Mouse (Mus musculus) stomach, embryonic 14.5 days (tissue): ENCODE results near the gene Pafah2. TPM values are rescaled to one million over a fixed set of nuclear protein-coding genes. Genes with fewer than 3 reads are reported as not detected.
A peak's percentile ranks its signal among the peaks of the same experiment; 100 is the strongest.

ENCODE experiments used
- ATAC-seq: fragments of 200-750 bp; cut with Nextera tagmentation; 2 replicates; pipeline ENCODE4 v1.8.0; 2017; ENCODE audit warnings: low read depth, moderate TSS enrichment; ENCODE audit not compliant: insufficient number of reproducible peaks, insufficient read depth, low FRiP score
- H3K27ac ChIP-seq: fragments of 300-500 bp; sonication (generic); 2 replicates; pipeline ENCODE4 v1.5.1; 2014; ENCODE audit warnings: mild to moderate bottlenecking, low read length, moderate library complexity, mixed read lengths
- H3K27me3 ChIP-seq: fragments of 300-500 bp; sonication (generic); 2 replicates; pipeline ENCODE4 v1.6.1; 2014; ENCODE audit warnings: low read length, control low read depth, mixed read lengths; ENCODE audit not compliant: control insufficient read depth, insufficient read depth
- H3K36me3 ChIP-seq: fragments of 300-500 bp; sonication (generic); 2 replicates; pipeline ENCODE4 v1.6.1; 2014; ENCODE audit warnings: mild to moderate bottlenecking, control low read depth, low read length, moderate library complexity, mixed read lengths; ENCODE audit not compliant: control insufficient read depth, insufficient read depth
- H3K4me1 ChIP-seq: fragments of 300-500 bp; sonication (generic); 2 replicates; pipeline ENCODE4 v1.6.1; 2014; ENCODE audit warnings: low read length, control low read depth, mixed read lengths; ENCODE audit not compliant: control insufficient read depth, insufficient read depth
- H3K4me2 ChIP-seq: fragments of 300-500 bp; sonication (generic); replicated peaks from 2 replicates; pipeline ENCODE4 v1.6.1; 2014; ENCODE audit warnings: low read depth, low read length, control low read depth
- H3K4me3 ChIP-seq: fragments of 300-500 bp; sonication (generic); 2 replicates; pipeline ENCODE4 v1.5.1; 2014; ENCODE audit warnings: low read depth, low read length, control low read depth
- H3K9ac ChIP-seq: fragments of 300-500 bp; sonication (generic); replicated peaks from 2 replicates; pipeline ENCODE4 v1.6.1; 2014; ENCODE audit warnings: low read depth, mild to moderate bottlenecking, control low read depth, low read length, moderate library complexity, mixed read lengths
- H3K9me3 ChIP-seq: fragments of 300-500 bp; sonication (generic); 2 replicates; pipeline ENCODE4 v1.6.1; 2016; ENCODE audit warnings: low read depth, low read length, control low read depth; ENCODE audit not compliant: control insufficient read depth
- WGBS: fragments of 180-500 bp; shearing (Covaris S2); extraction: QIAGEN DNeasy Blood & Tissue Kit; methylation state at CpG from one replicate; pipeline ENCODE4 v1.1.7; 2014; 5-methylcytosine and 5-hydroxymethylcytosine counted together
- polyA plus RNA-seq: library from polyadenylated mRNA; unstranded; fragments of >200 nt; fragmentation: Nextera tagmentation; extraction: Ambion mirVana; gene quantifications from 2 replicates; pipeline ENCODE4 v1.2.1, GENCODE M21; 2014

Pafah2 gene
- polyA plus RNA-seq, 1 experiment from 2014 or later, result 15.1 TPM

DNA sequence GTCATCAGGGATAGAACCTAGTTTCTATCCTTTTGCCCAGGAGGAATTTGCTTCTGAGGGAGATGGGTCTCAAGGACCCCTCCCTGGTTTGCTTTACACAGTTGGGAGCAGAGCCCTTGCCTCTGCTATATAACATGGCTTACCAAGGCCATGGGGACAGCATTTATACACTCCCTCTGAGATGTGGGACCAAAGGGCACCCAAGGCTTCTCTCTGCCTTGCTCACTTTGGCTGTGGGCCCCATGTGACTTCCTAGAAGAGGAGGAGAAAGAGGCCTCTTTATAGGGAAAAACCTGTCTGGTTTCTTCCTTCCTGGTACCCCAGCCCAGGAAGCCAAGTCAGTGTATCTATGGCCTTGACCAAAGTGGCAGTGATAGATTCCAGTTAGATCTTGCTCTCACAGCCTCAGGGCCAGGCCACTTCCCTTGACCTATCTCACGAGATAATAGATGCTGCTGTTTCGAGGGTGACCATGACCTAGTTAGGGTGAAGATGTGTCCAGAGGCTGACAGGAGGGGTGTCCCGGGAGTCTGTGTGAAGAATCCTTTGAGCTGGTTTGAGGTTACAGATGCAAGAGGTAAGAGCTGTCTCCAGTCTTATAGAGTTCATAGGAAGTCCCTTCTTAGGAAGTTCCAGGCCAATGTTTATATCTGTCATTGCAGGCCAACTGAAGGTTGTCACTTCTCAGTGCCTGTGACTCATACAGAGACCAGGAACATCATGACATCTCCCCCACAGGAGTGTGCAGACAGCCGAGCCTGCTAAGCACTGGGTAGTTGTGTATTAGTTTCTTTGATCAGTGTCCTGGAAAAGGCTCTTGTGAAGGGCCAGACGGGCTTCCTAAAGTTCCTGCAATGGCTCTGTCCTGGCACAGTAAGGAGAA lies 42.4 kb upstream of the Pafah2 start:
- Histone ChIP-seq H3K9ac (no peak overlapping the region), H3K27ac (no peak overlapping the region), H3K4me1 (peaks cover 11% of the 10 kb centered on the region; the same call in 1 of the 2 replicates), H3K4me2 (no peak overlapping the region), H3K27me3 (no peaks in the 10 kb centered on the region), H3K4me3 (no peak overlapping the region), H3K9me3 (no peaks in the 10 kb centered on the region), H3K36me3 (no peaks in the 10 kb centered on the region)
- ATAC-seq, result no peak
- 74% methylated on average over 5 of the region's 5 CpGs for WGBS

DNA sequence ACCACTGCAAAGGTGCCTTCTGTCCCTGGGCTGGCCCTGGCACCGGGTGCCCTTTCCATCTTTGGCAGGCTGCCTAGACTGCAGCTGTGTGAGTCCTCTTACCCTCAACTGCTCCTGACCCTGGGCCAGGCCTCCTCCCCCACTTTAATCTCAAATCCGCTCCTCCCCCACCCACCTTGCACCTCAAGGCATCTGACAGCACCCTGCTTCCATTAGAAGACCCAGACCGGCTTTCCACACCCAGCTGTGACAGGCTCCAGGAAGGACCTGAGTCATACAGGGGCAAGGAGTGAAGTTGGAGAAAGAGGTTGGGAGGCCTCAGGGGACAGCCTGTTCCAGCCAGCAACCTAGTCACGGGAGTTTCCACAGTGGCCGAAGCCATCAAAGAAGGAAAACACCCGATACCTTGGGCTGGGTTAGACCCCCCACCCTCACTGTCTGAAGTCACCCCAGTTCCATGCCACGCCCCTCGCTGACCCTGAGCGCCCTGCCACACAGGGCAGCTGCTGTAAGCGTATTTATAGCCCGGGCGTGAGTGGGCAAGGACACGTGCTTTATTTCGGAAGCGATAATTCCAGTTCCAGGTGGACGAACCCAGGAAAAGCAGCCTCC lies 40.2 kb upstream of the Pafah2 start:
- Histone ChIP-seq H3K4me1 (peaks cover 11% of the 10 kb centered on the region; the same call in 1 of the 2 replicates), H3K27me3 (no peaks in the 10 kb centered on the region), H3K4me3 (no peak overlapping the region), H3K9me3 (no peaks in the 10 kb centered on the region), H3K36me3 (no peaks in the 10 kb centered on the region), H3K27ac (no peak overlapping the region), H3K9ac (no peak overlapping the region), H3K4me2 (no peak overlapping the region)
- ATAC-seq, result 0 out of 2 replicates have a peak, but pooled peaks have one; percentile 24
- 36% methylated on average over 16 of the region's 16 CpGs for WGBS

DNA sequence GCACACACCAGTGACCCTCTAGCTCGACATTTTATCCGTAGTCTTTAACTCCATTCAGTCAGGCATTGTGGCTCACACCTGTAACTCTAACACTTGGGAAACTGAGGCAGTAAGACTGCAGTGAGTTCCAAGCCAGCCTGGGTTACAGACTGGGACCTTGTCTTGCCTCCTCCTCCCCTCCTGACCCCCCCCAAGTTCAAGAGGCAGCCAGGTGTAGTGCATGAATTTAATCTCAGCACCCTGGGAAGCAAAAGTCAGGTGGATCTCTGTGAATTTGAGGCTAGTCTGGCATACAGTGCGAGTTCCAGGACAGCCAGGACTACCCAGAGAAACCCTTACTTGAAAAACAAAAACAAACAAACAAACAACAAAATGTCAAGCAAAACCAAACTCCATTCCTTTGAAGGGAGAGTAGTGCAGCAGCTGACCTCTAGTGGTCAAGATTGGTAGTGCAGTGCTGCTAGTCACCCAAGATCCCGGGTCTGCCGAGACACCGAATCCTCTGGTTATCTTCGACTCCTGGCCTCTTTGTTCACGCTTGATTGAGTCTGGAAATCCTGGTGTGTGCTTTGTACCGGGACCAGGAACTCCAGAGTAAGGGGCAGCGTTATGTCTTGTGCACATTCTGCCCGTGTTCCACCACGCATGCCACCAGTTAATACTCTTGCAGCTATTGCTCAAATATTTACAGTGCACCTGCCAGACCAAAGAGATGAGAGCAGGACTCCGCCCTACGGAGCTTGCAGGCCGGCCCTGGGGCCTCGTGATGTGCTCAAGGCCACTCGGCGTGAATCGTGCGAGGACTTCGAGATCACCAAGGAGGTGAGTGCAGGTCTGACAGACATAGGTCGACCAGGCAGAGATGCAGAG lies 39.3 kb upstream of the Pafah2 start:
- ATAC-seq, result peak; percentile 28; the same call in 1 of the 2 replicates
- no peak overlapping the region for H3K4me3 ChIP-seq
- H3K9me3 ChIP-seq, result no peaks in the 10 kb centered on the region
- H3K36me3 ChIP-seq, result no peaks in the 10 kb centered on the region
- whole genome bisulfite sequencing, result 18% methylated on average over 22 of the region's 22 CpGs
- no peak overlapping the region for H3K27ac ChIP-seq
- H3K4me1 ChIP-seq, result peaks cover 11% of the 10 kb centered on the region; the same call in 1 of the 2 replicates
- H3K9ac ChIP-seq, result no peak overlapping the region
- no peaks in the 10 kb centered on the region for H3K27me3 ChIP-seq
- H3K4me2 ChIP-seq, result peak overlapping the region; percentile 7; the same call in 1 of the 2 replicates

DNA sequence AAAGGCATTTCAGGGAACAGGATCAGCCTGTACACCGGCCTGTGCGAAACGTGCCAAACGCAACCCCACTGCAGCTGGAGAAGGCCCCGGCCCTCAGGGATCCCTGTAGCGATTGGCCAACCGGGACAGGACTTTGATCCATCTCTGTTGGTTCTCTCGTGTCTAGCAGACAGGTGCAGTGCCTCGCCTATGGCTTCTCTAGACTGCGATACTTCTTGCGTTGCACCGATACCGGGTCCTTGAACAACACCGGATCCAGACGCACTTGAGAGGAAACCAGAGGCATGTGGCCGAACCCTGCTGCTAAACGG lies 38.7 kb upstream of the Pafah2 start:
- 40% methylated on average over 17 of the region's 17 CpGs for WGBS
- Histone ChIP-seq H3K27me3 (no peaks in the 10 kb centered on the region), H3K4me1 (peaks cover 11% of the 10 kb centered on the region; the same call in 1 of the 2 replicates), H3K9me3 (no peaks in the 10 kb centered on the region), H3K4me3 (no peak overlapping the region), H3K4me2 (0 out of 2 replicates have a peak overlapping the region, but pooled peaks have one; percentile 7), H3K36me3 (no peaks in the 10 kb centered on the region), H3K9ac (no peak overlapping the region), H3K27ac (no peak overlapping the region)
- no peak for ATAC-seq

DNA sequence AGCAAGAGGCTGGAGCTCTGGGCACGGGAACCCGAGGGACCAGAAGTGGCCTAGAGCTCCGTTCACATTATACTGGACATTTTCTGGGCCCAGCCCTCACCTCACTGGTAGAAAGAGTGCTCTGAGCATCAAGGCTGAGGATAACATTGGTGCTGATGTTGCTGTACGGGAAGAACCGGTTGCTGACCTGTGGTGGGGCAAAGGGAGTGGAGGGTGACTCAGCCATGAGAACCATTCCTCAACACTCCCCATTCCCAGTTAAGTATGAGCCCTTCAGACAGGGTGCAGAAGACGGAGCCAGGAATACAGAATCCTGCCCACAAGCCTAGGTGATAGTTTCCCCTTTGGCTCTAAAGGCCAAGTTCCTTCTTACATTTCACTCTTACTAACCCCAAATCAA lies 36.5 kb upstream of the Pafah2 start:
- H3K4me3 ChIP-seq, result no peak overlapping the region
- H3K9me3 ChIP-seq, result no peaks in the 10 kb centered on the region
- H3K4me2 ChIP-seq, result no peak overlapping the region
- 86% methylated on average over 6 of the region's 6 CpGs for WGBS
- ATAC-seq, result no peak
- no peak overlapping the region for H3K27ac ChIP-seq
- peaks cover 17% of the 10 kb centered on the region; the same call in 1 of the 2 replicates for H3K4me1 ChIP-seq
- H3K9ac ChIP-seq, result no peak overlapping the region
- H3K27me3 ChIP-seq, result no peaks in the 10 kb centered on the region
- H3K36me3 ChIP-seq, result no peaks in the 10 kb centered on the region

DNA sequence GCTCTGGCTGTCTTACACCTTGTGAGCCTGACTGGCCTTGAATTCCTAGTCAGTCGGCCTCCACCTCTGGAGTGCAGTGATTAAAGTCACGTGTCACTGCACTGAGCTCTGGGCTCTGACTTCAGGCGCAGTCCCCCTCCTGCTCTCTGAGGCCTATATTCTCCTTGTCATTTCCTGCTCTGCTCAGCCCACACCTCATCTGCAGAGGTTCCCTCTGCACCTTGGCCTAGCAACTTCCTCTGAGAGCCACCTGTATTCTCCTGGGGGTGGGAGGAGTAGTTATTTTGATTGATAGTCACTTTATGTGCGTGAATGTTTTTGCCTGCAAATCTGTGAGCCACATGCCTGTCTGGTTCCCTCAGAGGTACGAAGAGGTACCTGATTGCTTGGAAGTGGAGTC lies 34.9 kb upstream of the Pafah2 start:
- WGBS, result 31% methylated on average over 5 of the region's 5 CpGs
- Histone ChIP-seq H3K4me1 (peaks cover 9% of the 10 kb centered on the region; the same call in 1 of the 2 replicates), H3K4me3 (no peak overlapping the region), H3K27me3 (no peaks in the 10 kb centered on the region), H3K27ac (0 out of 2 replicates have a peak overlapping the region, but pooled peaks have one; percentile 3), H3K4me2 (no peak overlapping the region), H3K9me3 (no peaks in the 10 kb centered on the region), H3K36me3 (no peaks in the 10 kb centered on the region), H3K9ac (no peak overlapping the region)
- ATAC-seq, result no peak; the same call in 1 of the 2 replicates

DNA sequence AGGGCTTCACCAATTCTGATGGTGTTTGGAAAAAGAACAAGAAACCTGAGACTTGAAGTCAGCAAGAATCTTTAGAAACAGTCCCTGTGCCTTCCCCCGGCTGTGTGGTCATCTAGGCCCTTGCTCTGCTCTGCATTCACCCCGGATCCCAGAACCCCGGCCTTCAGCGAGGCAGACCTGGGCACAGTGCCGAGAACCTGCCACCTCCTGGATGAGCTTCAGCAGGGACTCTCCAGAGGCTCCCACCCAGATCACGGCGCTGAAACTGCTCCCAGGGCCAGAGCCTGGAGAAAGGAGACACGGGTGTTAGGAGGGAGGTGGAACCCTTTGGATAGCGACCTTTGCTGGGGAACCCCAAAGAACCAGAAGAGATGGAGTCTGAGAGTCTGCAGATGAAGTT lies 34.0 kb upstream of the Pafah2 start:
- Histone ChIP-seq H3K4me1 (peaks cover 7% of the 10 kb centered on the region; the same call in 1 of the 2 replicates), H3K4me3 (no peak overlapping the region), H3K27ac (no peak overlapping the region), H3K4me2 (no peak overlapping the region), H3K27me3 (no peaks in the 10 kb centered on the region), H3K9me3 (no peaks in the 10 kb centered on the region), H3K36me3 (no peaks in the 10 kb centered on the region), H3K9ac (no peak overlapping the region)
- 64% methylated on average over 9 of the region's 9 CpGs for WGBS
- no peak for ATAC-seq

DNA sequence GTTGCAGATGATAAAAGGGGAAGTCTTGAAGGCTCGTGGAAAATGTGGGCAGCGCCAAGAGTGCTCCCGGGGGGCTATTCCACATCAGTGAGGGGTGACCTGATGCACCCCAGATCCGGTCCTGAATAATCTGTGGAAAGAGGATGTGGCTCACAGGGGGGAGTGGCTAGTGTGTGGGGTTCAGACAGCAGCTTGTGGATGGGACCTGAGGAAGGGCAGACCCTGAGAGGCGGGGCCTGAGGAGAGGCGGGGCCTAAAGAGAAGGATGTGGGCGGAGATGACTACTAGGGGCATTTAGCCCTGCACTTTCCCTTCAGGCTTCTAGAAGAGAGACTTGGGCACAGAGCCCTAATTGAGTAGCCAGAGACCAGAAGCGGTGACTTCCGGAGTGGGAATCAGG lies 33.5 kb upstream of the Pafah2 start:
- Histone ChIP-seq H3K9ac (no peak overlapping the region), H3K27ac (no peak overlapping the region), H3K4me3 (no peak overlapping the region), H3K27me3 (no peaks in the 10 kb centered on the region), H3K4me1 (peaks cover 5% of the 10 kb centered on the region; the same call in 1 of the 2 replicates), H3K4me2 (no peak overlapping the region), H3K9me3 (no peaks in the 10 kb centered on the region), H3K36me3 (no peaks in the 10 kb centered on the region)
- no peak for ATAC-seq
- 26% methylated on average over 9 of the region's 9 CpGs for whole genome bisulfite sequencing
